Mouse (Mus musculus) c-Kit-positive CD71-positive TER-119-positive erythroid progenitor cells, embryonic 14.5 days (primary cell): ENCODE measurements around the gene Olfr1250.
"Not testable (repeated sequence)": the region's sequence is repeated elsewhere in the genome, so short reads cannot be mapped to it uniquely, and the experiment has no call there.

Experiments
- DNase-seq: peaks from one replicate; pipeline ENCODE4 v3.0.0-alpha.2; 2013; ENCODE audit warnings: low spot score

The Olfr1250 gene

GRCm38 (mm10) chr2:89661367-89661766 is at the start of gene Olfr1250:
Gene Olfr1250 (minus strand): TSS chr2:89661467.
- no peak for DNase-seq

GRCm38 (mm10) chr2:89691980-89692379 is 30.7 kb upstream of the Olfr1250 start:
- DNase-seq: no peak

- no peak for DNase-seq
These were observed 10.6 kb upstream of the Olfr1250 start, which contains the start of gene Olfr1251 for GRCm38 (mm10) chr2:89671836-89672235. Gene Olfr1251 (minus strand): TSS chr2:89671936.

GRCm38 (mm10) chr2:89634883-89635282 is 26.4 kb downstream of the Olfr1250 start, which contains the start of gene Olfr1249:
Gene Olfr1249 (minus strand): TSS chr2:89634983.
- DNase-seq: no peak

GRCm38 (mm10) chr2:89618145-89618544 is 43.1 kb downstream of the Olfr1250 start, which contains the start of gene Olfr1248:
Gene Olfr1248 (minus strand): TSS chr2:89618245.
- not testable (repeated sequence) for DNase-seq

GRCm38 (mm10) chr2:89614030-89614429 is 47.2 kb downstream of the Olfr1250 start, which contains the start of gene Olfr1247:
Gene Olfr1247 (minus strand): TSS chr2:89614130.
- no peak for DNase-seq
